Mouse (Mus musculus): ENCODE results near the gene Lef1. TPM values are rescaled to one million over a fixed set of nuclear protein-coding genes. Genes with fewer than 3 reads are reported as not detected.

Gene Lef1
- total RNA-seq, 1 experiment from 2014 or later: 39.2 TPM

- ATAC-seq (ENCODE audit: extremely low read depth, insufficient number of reproducible peaks, low FRiP score, poor library complexity, severe bottlenecking): no peak
Measured at GRCm38 (mm10) chr3:131170099-131170643, 59.9 kb downstream of the Lef1 start.

- ATAC-seq (ENCODE audit: extremely low read depth, insufficient number of reproducible peaks, low FRiP score, poor library complexity, severe bottlenecking): no peak
Measured at GRCm38 (mm10) chr3:131171292-131171960, 61.2 kb downstream of the Lef1 start.

- ATAC-seq (ENCODE audit: extremely low read depth, insufficient number of reproducible peaks, low FRiP score, poor library complexity, severe bottlenecking): no peak
Measured at GRCm38 (mm10) chr3:131172293-131172692, 62.0 kb downstream of the Lef1 start.

- no peak for ATAC-seq (ENCODE audit: extremely low read depth, insufficient number of reproducible peaks, low FRiP score, poor library complexity, severe bottlenecking)
Measured at GRCm38 (mm10) chr3:131181006-131181405, 70.7 kb downstream of the Lef1 start.

GRCm38 (mm10) chr3:131182158-131182557 lies 71.9 kb downstream of the Lef1 start:
- no peak for ATAC-seq (ENCODE audit: extremely low read depth, insufficient number of reproducible peaks, low FRiP score, poor library complexity, severe bottlenecking)

- no peak for ATAC-seq (ENCODE audit: extremely low read depth, insufficient number of reproducible peaks, low FRiP score, poor library complexity, severe bottlenecking)
Measured at GRCm38 (mm10) chr3:131186193-131186592, 75.9 kb downstream of the Lef1 start.

- no peak for ATAC-seq (ENCODE audit: extremely low read depth, insufficient number of reproducible peaks, low FRiP score, poor library complexity, severe bottlenecking)
Measured at GRCm38 (mm10) chr3:131190239-131190638, 80.0 kb downstream of the Lef1 start.

- ATAC-seq (ENCODE audit: extremely low read depth, insufficient number of reproducible peaks, low FRiP score, poor library complexity, severe bottlenecking): no peak
Measured at GRCm38 (mm10) chr3:131190671-131191367, 80.5 kb downstream of the Lef1 start.

GRCm38 (mm10) chr3:131191454-131191853 lies 81.2 kb downstream of the Lef1 start:
- ATAC-seq (ENCODE audit: extremely low read depth, insufficient number of reproducible peaks, low FRiP score, poor library complexity, severe bottlenecking): no peak

GRCm38 (mm10) chr3:131196050-131196449 lies 85.8 kb downstream of the Lef1 start:
- no peak for ATAC-seq (ENCODE audit: extremely low read depth, insufficient number of reproducible peaks, low FRiP score, poor library complexity, severe bottlenecking)

- no peak for ATAC-seq (ENCODE audit: extremely low read depth, insufficient number of reproducible peaks, low FRiP score, poor library complexity, severe bottlenecking)
Measured at GRCm38 (mm10) chr3:131196507-131197019, 86.3 kb downstream of the Lef1 start.

GRCm38 (mm10) chr3:131198991-131199390 lies 88.7 kb downstream of the Lef1 start:
- ATAC-seq (ENCODE audit: extremely low read depth, insufficient number of reproducible peaks, low FRiP score, poor library complexity, severe bottlenecking): no peak

GRCm38 (mm10) chr3:131199590-131200288 lies 89.5 kb downstream of the Lef1 start:
- ATAC-seq (ENCODE audit: extremely low read depth, insufficient number of reproducible peaks, low FRiP score, poor library complexity, severe bottlenecking): 0 out of 2 replicates have a peak, but pooled peaks have one; percentile 16

- ATAC-seq (ENCODE audit: extremely low read depth, insufficient number of reproducible peaks, low FRiP score, poor library complexity, severe bottlenecking): no peak
Measured at GRCm38 (mm10) chr3:131202311-131202710, 92.0 kb downstream of the Lef1 start.

- ATAC-seq (ENCODE audit: extremely low read depth, insufficient number of reproducible peaks, low FRiP score, poor library complexity, severe bottlenecking): no peak
Measured at GRCm38 (mm10) chr3:131207846-131208245, 97.6 kb downstream of the Lef1 start.

- peak; percentile 76 for ATAC-seq (ENCODE audit: extremely low read depth, insufficient number of reproducible peaks, low FRiP score, poor library complexity, severe bottlenecking)
Measured at GRCm38 (mm10) chr3:131208265-131208891, 98.1 kb downstream of the Lef1 start.

GRCm38 (mm10) chr3:131212200-131212599 lies 101.9 kb downstream of the Lef1 start:
- no peak for ATAC-seq (ENCODE audit: extremely low read depth, insufficient number of reproducible peaks, low FRiP score, poor library complexity, severe bottlenecking)

GRCm38 (mm10) chr3:131214060-131214658 lies 103.9 kb downstream of the Lef1 start:
- no peak for ATAC-seq (ENCODE audit: extremely low read depth, insufficient number of reproducible peaks, low FRiP score, poor library complexity, severe bottlenecking)

GRCm38 (mm10) chr3:131214841-131215240 lies 104.6 kb downstream of the Lef1 start:
- 0 out of 2 replicates have a peak, but pooled peaks have one; percentile 39 for ATAC-seq (ENCODE audit: extremely low read depth, insufficient number of reproducible peaks, low FRiP score, poor library complexity, severe bottlenecking)
